Mouse (Mus musculus): ENCODE data around the gene Ms4a13. TPM values are rescaled to one million over a fixed set of nuclear protein-coding genes. Genes with fewer than 3 reads are reported as not detected.
"Not testable (repeated sequence)": the region's sequence is repeated elsewhere in the genome, so short reads cannot be mapped to it uniquely, and the experiment has no call there.

Gene Ms4a13
- not detected in 2 replicates for polyA plus RNA-seq (2015; fragmentation: Nextera tagmentation; extraction: Ambion mirVana)

- Histone ChIP-seq H3K27me3 (replicated peaks) (no peaks in the 10 kb centered on the region), H3K4me3 (no peak within 1 kb of the TSS), H3K27ac (no peak within 1 kb of the TSS), H3K4me1 (no peaks in the 10 kb centered on the region), H3K9me3 (no peaks in the 10 kb centered on the region), H3K4me2 (no peak within 1 kb of the TSS), H3K36me3 (replicated peaks) (no peaks in the 10 kb centered on the region), H3K9ac (no peak within 1 kb of the TSS)
- no peak for ATAC-seq (replicated peaks)
- WGBS: 63% methylated on average over 12 of the region's 12 CpGs
These were observed at the start of gene Ms4a13 for GRCm38 (mm10) chr19:11196546-11196945. Gene Ms4a13 (minus strand): TSS chr19:11196737.

GRCm38 (mm10) chr19:11244230-11244629 lies 47.7 kb upstream of the Ms4a13 start:
- Histone ChIP-seq H3K27ac (no peak overlapping the region), H3K9me3 (no peaks in the 10 kb centered on the region), H3K4me3 (no peak overlapping the region), H3K27me3 (replicated peaks) (no peaks in the 10 kb centered on the region), H3K4me1 (no peaks in the 10 kb centered on the region), H3K4me2 (no peak overlapping the region), H3K36me3 (replicated peaks) (no peaks in the 10 kb centered on the region), H3K9ac (no peak overlapping the region)
- no peak for ATAC-seq (replicated peaks)

GRCm38 (mm10) chr19:11242560-11242959 lies 46.0 kb upstream of the Ms4a13 start:
- no peak overlapping the region for H3K27ac ChIP-seq
- no peaks in the 10 kb centered on the region for H3K4me1 ChIP-seq
- H3K4me3 ChIP-seq: no peak overlapping the region
- H3K9me3 ChIP-seq: no peaks in the 10 kb centered on the region
- H3K4me2 ChIP-seq: no peak overlapping the region
- no peak overlapping the region for H3K9ac ChIP-seq
- no peaks in the 10 kb centered on the region for H3K36me3 ChIP-seq (replicated peaks)
- 47% methylated on average over 5 of the region's 5 CpGs for WGBS
- H3K27me3 ChIP-seq (replicated peaks): no peaks in the 10 kb centered on the region
- ATAC-seq (replicated peaks): peak; percentile 70; the same call in 1 of the 2 replicates

GRCm38 (mm10) chr19:11235820-11236219 lies 39.3 kb upstream of the Ms4a13 start:
- H3K9me3 ChIP-seq: no peaks in the 10 kb centered on the region
- H3K4me1 ChIP-seq: no peaks in the 10 kb centered on the region
- ATAC-seq (replicated peaks): no peak
- H3K9ac ChIP-seq: no peak overlapping the region
- no peak overlapping the region for H3K4me2 ChIP-seq
- no peaks in the 10 kb centered on the region for H3K36me3 ChIP-seq (replicated peaks)
- H3K27ac ChIP-seq: no peak overlapping the region
- no peaks in the 10 kb centered on the region for H3K27me3 ChIP-seq (replicated peaks)
- H3K4me3 ChIP-seq: no peak overlapping the region

GRCm38 (mm10) chr19:11234921-11235735 lies 38.6 kb upstream of the Ms4a13 start:
- Histone ChIP-seq H3K9me3 (no peaks in the 10 kb centered on the region), H3K36me3 (replicated peaks) (no peaks in the 10 kb centered on the region), H3K27me3 (replicated peaks) (no peaks in the 10 kb centered on the region), H3K4me3 (no peak overlapping the region), H3K9ac (no peak overlapping the region), H3K4me1 (no peaks in the 10 kb centered on the region), H3K27ac (no peak overlapping the region), H3K4me2 (no peak overlapping the region)
- ATAC-seq (replicated peaks): no peak
- 77% methylated on average over 5 of the region's 5 CpGs for WGBS

GRCm38 (mm10) chr19:11234244-11234643 lies 37.7 kb upstream of the Ms4a13 start:
- Histone ChIP-seq H3K9ac (no peak overlapping the region), H3K27me3 (replicated peaks) (no peaks in the 10 kb centered on the region), H3K9me3 (no peaks in the 10 kb centered on the region), H3K36me3 (replicated peaks) (no peaks in the 10 kb centered on the region), H3K4me1 (no peaks in the 10 kb centered on the region), H3K4me3 (no peak overlapping the region), H3K27ac (no peak overlapping the region), H3K4me2 (no peak overlapping the region)
- WGBS: 72% methylated on average over 5 of the region's 5 CpGs
- ATAC-seq (replicated peaks): no peak

GRCm38 (mm10) chr19:11232348-11232747 lies 35.8 kb upstream of the Ms4a13 start, which contains the start of gene Ms4a12:
Gene Ms4a12 (minus strand): TSS chr19:11232448.
- no peak for ATAC-seq (replicated peaks)
- H3K4me2 ChIP-seq: no peak within 1 kb of the TSS
- no peaks in the 10 kb centered on the region for H3K9me3 ChIP-seq
- no peaks in the 10 kb centered on the region for H3K4me1 ChIP-seq
- no peaks in the 10 kb centered on the region for H3K36me3 ChIP-seq (replicated peaks)
- no peak within 1 kb of the TSS for H3K9ac ChIP-seq
- no peak within 1 kb of the TSS for H3K4me3 ChIP-seq
- 75% methylated on average over 5 of the region's 5 CpGs for WGBS
- H3K27me3 ChIP-seq (replicated peaks): no peaks in the 10 kb centered on the region
- no peak within 1 kb of the TSS for H3K27ac ChIP-seq

GRCm38 (mm10) chr19:11192552-11192951 lies 4.0 kb downstream of the Ms4a13 start:
- ATAC-seq (replicated peaks): no peak
- Histone ChIP-seq H3K27me3 (replicated peaks) (no peaks in the 10 kb centered on the region), H3K36me3 (replicated peaks) (no peaks in the 10 kb centered on the region), H3K9ac (no peak overlapping the region), H3K4me2 (no peak overlapping the region), H3K9me3 (no peaks in the 10 kb centered on the region), H3K4me1 (no peaks in the 10 kb centered on the region), H3K27ac (no peak overlapping the region), H3K4me3 (no peak overlapping the region)
- 71% methylated on average over 1 of the region's 1 CpGs for WGBS

- no peak for ATAC-seq (replicated peaks)
These were observed 12.4 kb downstream of the Ms4a13 start for GRCm38 (mm10) chr19:11184121-11184520.

GRCm38 (mm10) chr19:11177464-11177863 lies 19.1 kb downstream of the Ms4a13 start:
- H3K4me3 ChIP-seq: no peak overlapping the region
- 55% methylated on average over 2 of the region's 2 CpGs for WGBS

More at GRCm38 (mm10) chr19:11184121-11184520, 12.4 kb downstream of the Ms4a13 start:
- H3K27ac ChIP-seq: no peak overlapping the region
- no peak overlapping the region for H3K4me2 ChIP-seq
- H3K36me3 ChIP-seq (replicated peaks): no peaks in the 10 kb centered on the region
- no peak overlapping the region for H3K4me3 ChIP-seq
- no peaks in the 10 kb centered on the region for H3K4me1 ChIP-seq
- H3K9ac ChIP-seq: no peak overlapping the region
- no peaks in the 10 kb centered on the region for H3K27me3 ChIP-seq (replicated peaks)
- no peaks in the 10 kb centered on the region for H3K9me3 ChIP-seq
- 21% methylated on average over 5 of the region's 5 CpGs for WGBS

GRCm38 (mm10) chr19:11165172-11165571 lies 31.4 kb downstream of the Ms4a13 start, which contains the start of gene 1700025F22Rik:
Gene 1700025F22Rik (minus strand): TSS chr19:11165320.
- Histone ChIP-seq H3K9ac (no peak within 1 kb of the TSS), H3K27ac (no peak within 1 kb of the TSS), H3K4me1 (no peaks in the 10 kb centered on the region), H3K36me3 (replicated peaks) (no peaks in the 10 kb centered on the region), H3K4me3 (no peak within 1 kb of the TSS), H3K4me2 (no peak within 1 kb of the TSS), H3K9me3 (no peaks in the 10 kb centered on the region), H3K27me3 (replicated peaks) (no peaks in the 10 kb centered on the region)
- ATAC-seq (replicated peaks): no peak
- 39% methylated on average over 10 of the region's 10 CpGs for WGBS

More at GRCm38 (mm10) chr19:11177464-11177863, 19.1 kb downstream of the Ms4a13 start:
- no peak overlapping the region for H3K27ac ChIP-seq
- H3K9ac ChIP-seq: no peak overlapping the region
- H3K36me3 ChIP-seq (replicated peaks): no peaks in the 10 kb centered on the region
- H3K4me1 ChIP-seq: no peaks in the 10 kb centered on the region
- ATAC-seq (replicated peaks): peak; percentile 73
- no peaks in the 10 kb centered on the region for H3K9me3 ChIP-seq
- no peak overlapping the region for H3K4me2 ChIP-seq
- no peaks in the 10 kb centered on the region for H3K27me3 ChIP-seq (replicated peaks)

GRCm38 (mm10) chr19:11157890-11158289 lies 38.6 kb downstream of the Ms4a13 start:
- not testable (repeated sequence) for H3K9me3 ChIP-seq; H3K27me3 ChIP-seq (replicated peaks); H3K9ac ChIP-seq; ATAC-seq (replicated peaks); H3K4me3 ChIP-seq; H3K36me3 ChIP-seq (replicated peaks); H3K4me1 ChIP-seq; H3K4me2 ChIP-seq; H3K27ac ChIP-seq
- WGBS: 86% methylated on average over 6 of the region's 6 CpGs

GRCm38 (mm10) chr19:11135336-11135735 lies 61.2 kb downstream of the Ms4a13 start:
- no peak overlapping the region for H3K4me2 ChIP-seq

More at GRCm38 (mm10) chr19:11135336-11135735, 61.2 kb downstream of the Ms4a13 start:
- Histone ChIP-seq H3K27me3 (replicated peaks) (no peaks in the 10 kb centered on the region), H3K4me3 (no peak overlapping the region), H3K9ac (no peak overlapping the region), H3K4me1 (no peaks in the 10 kb centered on the region), H3K36me3 (replicated peaks) (no peaks in the 10 kb centered on the region), H3K9me3 (no peaks in the 10 kb centered on the region), H3K27ac (no peak overlapping the region)
- no peak for ATAC-seq (replicated peaks)
- WGBS: 74% methylated on average over 4 of the region's 4 CpGs

Measured in midbrain, embryonic 15.5 days (tissue).